Mouse (Mus musculus) C2C12 (cell line): ENCODE results near the gene Cacna1c.

Source experiments
- CEBPB ChIP-seq: IDR thresholded peaks from one replicate; pipeline ENCODE4 v1.6.1; 2011; ENCODE audit warnings: low read depth, mild to moderate bottlenecking, control low read depth, moderate library complexity
- CTCF ChIP-seq: IDR thresholded peaks from one replicate; pipeline ENCODE4 v1.5.1; 2011; ENCODE audit not compliant: control insufficient read depth, insufficient read depth, insufficient read length

DNA sequence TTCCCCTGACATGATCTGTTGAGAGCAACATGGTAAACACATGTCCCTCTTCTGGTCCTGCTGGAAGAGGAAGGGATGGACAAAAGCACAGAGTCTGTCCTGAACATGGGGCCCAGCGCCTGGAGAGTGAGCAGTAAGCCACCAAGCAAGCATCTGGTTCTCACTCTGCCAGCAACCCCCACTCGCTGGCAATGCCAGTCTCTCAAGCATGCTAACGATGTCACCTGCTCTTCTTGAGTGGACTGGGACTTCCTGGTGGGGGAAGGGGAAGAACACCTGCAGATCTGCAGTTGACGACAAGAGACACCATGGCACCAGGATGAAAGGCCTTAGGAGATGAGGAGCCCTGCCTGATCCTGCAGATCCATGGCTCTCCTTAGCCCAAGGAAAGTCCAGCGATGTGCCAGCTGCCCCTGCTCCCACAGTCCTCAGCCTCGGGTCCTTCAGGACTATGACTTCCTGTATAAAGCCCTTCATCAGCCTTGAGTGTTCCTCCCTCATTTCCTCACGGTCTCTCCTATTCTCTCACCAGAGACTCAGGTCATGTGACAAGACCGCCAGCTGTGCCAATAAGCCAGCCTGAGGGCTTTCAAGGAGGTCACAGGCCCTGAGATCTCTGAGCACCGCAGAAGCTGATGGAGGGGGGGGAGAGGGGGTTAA, 261.8 kb downstream of the Cacna1c start:
- TF ChIP-seq CEBPB: no peak
- TF ChIP-seq CTCF: no peak
